Mouse (Mus musculus): Measurements from ENCODE around the gene Mtfr1l.

GRCm38 (mm10) chr4:134517719-134518118 is 17.5 kb downstream of the Mtfr1l start:
- TF ChIP-seq CTCF (IDR thresholded peaks at IDR 0.05; ENCODE audit: borderline replicate concordance, insufficient read depth, low read length) (no peak), POLR2A (IDR thresholded peaks at IDR 0.05; ENCODE audit: low read depth, low read length) (no peak)

Data from embryonic fibroblast, embryonic 13.5 days (primary cell).